Mouse (Mus musculus) splenic B cell, adult 2 months (primary cell): Measurements from ENCODE around the gene Ptafr.
"Not testable (repeated sequence)": the region's sequence is repeated elsewhere in the genome, so short reads cannot be mapped to it uniquely, and the experiment has no call there.

Source experiments
- DNase-seq: peaks from one replicate; pipeline ENCODE4 v3.0.0-alpha.2; 2011; ENCODE audit warnings: low read depth, low spot score
- H3K27me3 ChIP-seq: 2 replicates; pipeline ENCODE4 v1.6.1; 2012; ENCODE audit warnings: mild to moderate bottlenecking, low read length, moderate library complexity, mixed read lengths; ENCODE audit not compliant: control insufficient read depth, poor library complexity, insufficient read depth, severe bottlenecking
- H3K36me3 ChIP-seq: 2 replicates; pipeline ENCODE4 v1.6.1; 2012; ENCODE audit warnings: mild to moderate bottlenecking, low read length, moderate library complexity, mixed read lengths; ENCODE audit not compliant: control insufficient read depth, poor library complexity, insufficient read depth, severe bottlenecking

The Ptafr gene

GRCm38 (mm10) chr4:132535406-132536121 lies 28.3 kb upstream of the Ptafr start, which contains the start of gene Dnajc8:
Gene Dnajc8 (plus strand): TSS chr4:132535550.
- H3K27me3 ChIP-seq: no peaks in the 10 kb centered on the region
- peaks cover 3% of the 10 kb centered on the region; the same call in 1 of the 2 replicates for H3K36me3 ChIP-seq
- DNase-seq: peak; percentile 97

DNA sequence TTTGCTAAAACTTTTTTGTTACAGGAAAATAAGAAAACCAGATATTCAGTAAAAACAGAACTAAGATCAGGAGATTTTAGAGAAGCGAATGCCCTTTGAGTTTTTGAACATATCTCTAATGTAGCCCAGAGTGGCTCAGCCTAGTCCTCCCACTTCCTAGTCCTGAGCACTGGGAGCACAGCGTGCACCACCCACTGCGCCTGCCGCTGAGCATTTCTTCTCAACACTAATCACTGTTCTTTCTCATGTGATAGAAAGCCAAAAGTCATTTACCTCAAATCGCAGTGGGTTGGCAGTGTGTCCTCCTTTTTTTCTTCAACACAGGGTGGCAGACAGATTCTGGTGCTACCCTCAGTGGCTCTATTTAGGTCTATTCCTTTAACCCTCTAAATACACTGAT lies 24.4 kb upstream of the Ptafr start:
- Histone ChIP-seq H3K36me3 (peaks cover 6% of the 10 kb centered on the region), H3K27me3 (no peaks in the 10 kb centered on the region)
- no peak for DNase-seq

GRCm38 (mm10) chr4:132541413-132541812 lies 22.5 kb upstream of the Ptafr start:
- Histone ChIP-seq H3K36me3 (peaks cover 6% of the 10 kb centered on the region), H3K27me3 (no peaks in the 10 kb centered on the region)
- DNase-seq: no peak

- Histone ChIP-seq H3K36me3 (peaks cover 6% of the 10 kb centered on the region), H3K27me3 (no peaks in the 10 kb centered on the region)
- DNase-seq: no peak
Observed at GRCm38 (mm10) chr4:132542724-132543123, 21.1 kb upstream of the Ptafr start.

GRCm38 (mm10) chr4:132545851-132546250 lies 18.0 kb upstream of the Ptafr start:
- Histone ChIP-seq H3K36me3 (peaks cover 7% of the 10 kb centered on the region), H3K27me3 (no peaks in the 10 kb centered on the region)
- DNase-seq: peak; percentile 89

DNA sequence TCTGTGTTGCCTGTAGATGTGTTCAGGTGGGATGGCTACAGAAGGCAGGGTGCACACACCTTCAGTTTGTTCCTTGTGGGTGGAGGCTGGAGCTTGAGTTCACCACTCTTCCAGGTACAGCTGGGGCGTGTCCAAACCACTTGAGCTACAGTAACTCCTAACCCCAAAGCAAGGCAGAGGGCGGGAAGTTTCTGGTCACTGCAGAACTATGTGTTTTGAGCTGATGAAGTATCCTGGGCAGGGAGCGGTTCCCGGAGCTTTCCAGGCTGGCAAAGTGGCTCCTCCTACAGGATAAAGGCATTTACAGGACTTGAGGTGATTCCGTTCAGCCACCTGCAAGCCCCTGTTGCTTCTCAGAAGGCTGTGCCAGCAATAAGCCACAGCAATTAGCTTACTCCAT lies 9.6 kb upstream of the Ptafr start:
- no peaks in the 10 kb centered on the region for H3K27me3 ChIP-seq
- DNase-seq: no peak
- peaks cover 7% of the 10 kb centered on the region; the same call in 1 of the 2 replicates for H3K36me3 ChIP-seq

DNA sequence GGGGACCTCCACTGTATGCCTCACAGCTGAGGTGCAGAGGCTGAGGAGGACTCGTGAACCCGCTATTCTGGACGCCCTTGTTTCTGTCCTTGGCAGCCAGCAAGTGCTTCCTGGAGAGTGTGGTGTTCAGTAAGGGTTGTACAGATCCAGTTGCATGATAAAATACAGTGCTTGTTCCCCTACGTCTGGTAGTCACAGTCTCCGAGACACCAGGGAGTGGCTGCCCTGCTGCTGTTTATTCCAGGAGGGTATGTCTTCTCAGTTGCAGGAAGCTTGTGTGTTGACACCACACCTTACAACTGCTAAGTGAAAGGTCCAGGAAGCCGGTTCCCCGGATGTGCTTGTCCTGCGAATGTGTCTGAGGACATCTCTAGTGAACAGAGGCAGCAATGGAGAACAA lies 9.2 kb upstream of the Ptafr start:
- no peak for DNase-seq
- peaks cover 7% of the 10 kb centered on the region; the same call in 1 of the 2 replicates for H3K36me3 ChIP-seq
- H3K27me3 ChIP-seq: no peaks in the 10 kb centered on the region

GRCm38 (mm10) chr4:132555550-132555949 lies 8.3 kb upstream of the Ptafr start:
- H3K36me3 ChIP-seq, H3K27me3 ChIP-seq: not testable (repeated sequence)
- peak; percentile 36 for DNase-seq

- Histone ChIP-seq H3K27me3 (no peaks in the 10 kb centered on the region), H3K36me3 (no peaks in the 10 kb centered on the region)
- DNase-seq: no peak
Observed at GRCm38 (mm10) chr4:132563261-132563660, 606 bp upstream of the Ptafr start.

DNA sequence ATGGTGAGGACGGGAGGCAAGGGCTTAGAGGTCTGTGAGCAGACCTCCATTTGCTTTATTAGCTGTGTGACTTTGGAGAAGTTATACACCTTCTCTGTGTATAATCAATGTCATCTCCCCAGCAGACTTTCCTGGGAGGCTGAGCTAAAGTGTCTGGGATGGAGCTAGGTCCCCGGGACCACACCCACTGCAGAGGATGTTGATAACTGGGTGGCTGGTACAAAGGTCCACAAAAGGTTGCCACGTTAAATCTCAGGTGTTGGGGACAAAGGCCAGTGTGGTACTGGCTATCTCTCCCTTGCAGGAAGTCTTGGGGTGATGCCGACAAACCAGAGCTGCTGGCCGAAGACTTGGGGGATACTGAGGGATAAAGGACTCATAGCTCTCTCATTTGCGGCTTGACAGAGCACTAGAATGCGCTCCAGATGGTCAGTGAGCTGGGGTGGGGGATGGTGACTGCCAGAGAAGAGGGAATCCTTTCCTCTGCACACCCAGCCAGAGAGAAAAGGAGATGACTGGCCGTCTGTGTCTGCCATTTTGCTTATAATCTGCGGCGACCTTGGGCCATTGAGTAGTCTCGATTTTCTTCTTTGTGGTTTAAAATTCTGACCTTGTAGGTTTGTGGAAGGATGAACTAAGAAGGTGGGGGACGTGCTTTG lies 1.4 kb downstream of the Ptafr start:
- no peak for DNase-seq
- Histone ChIP-seq H3K36me3 (no peaks in the 10 kb centered on the region), H3K27me3 (no peaks in the 10 kb centered on the region)

GRCm38 (mm10) chr4:132567361-132567779 lies 3.5 kb downstream of the Ptafr start:
- Histone ChIP-seq H3K36me3 (no peaks in the 10 kb centered on the region), H3K27me3 (no peaks in the 10 kb centered on the region)
- DNase-seq: no peak

- H3K27me3 ChIP-seq: no peaks in the 10 kb centered on the region
- peak; percentile 47 for DNase-seq
Observed at GRCm38 (mm10) chr4:132569115-132569514, 5.2 kb downstream of the Ptafr start.

GRCm38 (mm10) chr4:132571190-132571589 lies 7.3 kb downstream of the Ptafr start:
- no peak for DNase-seq
- H3K27me3 ChIP-seq: no peaks in the 10 kb centered on the region

More at GRCm38 (mm10) chr4:132569115-132569514, 5.2 kb downstream of the Ptafr start:
- no peaks in the 10 kb centered on the region for H3K36me3 ChIP-seq

GRCm38 (mm10) chr4:132573327-132573726 lies 9.5 kb downstream of the Ptafr start:
- no peaks in the 10 kb centered on the region for H3K36me3 ChIP-seq
- peak; percentile 66 for DNase-seq
- H3K27me3 ChIP-seq: no peaks in the 10 kb centered on the region

More at GRCm38 (mm10) chr4:132571190-132571589, 7.3 kb downstream of the Ptafr start:
- no peaks in the 10 kb centered on the region for H3K36me3 ChIP-seq

- Histone ChIP-seq H3K36me3 (no peaks in the 10 kb centered on the region), H3K27me3 (no peaks in the 10 kb centered on the region)
- no peak for DNase-seq
Observed at GRCm38 (mm10) chr4:132574809-132575347, 11.0 kb downstream of the Ptafr start.
